Mouse (Mus musculus) neural tube, embryonic 11.5 days (tissue): ENCODE data around the gene Ap3b1. TPM values are rescaled to one million over a fixed set of nuclear protein-coding genes. Genes with fewer than 3 reads are reported as not detected.
"Not testable (repeated sequence)": the region's sequence is repeated elsewhere in the genome, so short reads cannot be mapped to it uniquely, and the experiment has no call there.

Experiments used
- ATAC-seq: fragments of 200-750 bp; cut with Nextera tagmentation; 2 replicates; pipeline ENCODE4 v1.8.0; 2017; ENCODE audit warnings: moderate number of reproducible peaks, mild to moderate bottlenecking, moderate TSS enrichment, moderate library complexity; ENCODE audit not compliant: insufficient read depth, low FRiP score, low TSS enrichment
- DNase-seq: peaks from one replicate; pipeline ENCODE4 v3.0.0-alpha.2; 2015; ENCODE audit warnings: low spot score
- H3K27ac ChIP-seq: fragments of 300-500 bp; sonication (generic); 2 replicates; pipeline ENCODE4 v1.5.1; 2014; ENCODE audit warnings: low read depth, mild to moderate bottlenecking, low read length
- H3K27me3 ChIP-seq: fragments of 300-500 bp; sonication (generic); 2 replicates; pipeline ENCODE4 v1.6.1; 2014; ENCODE audit warnings: mild to moderate bottlenecking, low read length, mixed read lengths; ENCODE audit not compliant: control insufficient read depth, insufficient read depth
- H3K36me3 ChIP-seq: fragments of 300-500 bp; sonication (generic); 2 replicates; pipeline ENCODE4 v1.6.1; 2014; ENCODE audit warnings: mild to moderate bottlenecking, low read length, moderate library complexity, mixed read lengths; ENCODE audit not compliant: control insufficient read depth, insufficient read depth
- H3K4me1 ChIP-seq: fragments of 300-500 bp; sonication (generic); 2 replicates; pipeline ENCODE4 v1.6.1; 2014; ENCODE audit warnings: low read length, mixed read lengths; ENCODE audit not compliant: control insufficient read depth, insufficient read depth
- H3K4me2 ChIP-seq: fragments of 300-500 bp; sonication (generic); 2 replicates; pipeline ENCODE4 v1.6.1; 2014; ENCODE audit warnings: low read depth, mild to moderate bottlenecking, moderate library complexity
- H3K4me3 ChIP-seq: fragments of 300-500 bp; sonication (generic); 2 replicates; pipeline ENCODE4 v1.5.1; 2014; ENCODE audit warnings: low read depth, low read length
- H3K9ac ChIP-seq: fragments of 300-500 bp; sonication (generic); 2 replicates; pipeline ENCODE4 v1.6.1; 2014; ENCODE audit warnings: mild to moderate bottlenecking, low read length
- H3K9me3 ChIP-seq: fragments of 300-500 bp; sonication (generic); 2 replicates; pipeline ENCODE4 v1.6.1; 2016; ENCODE audit warnings: low read length; ENCODE audit not compliant: control insufficient read depth
- WGBS: fragments of 180-500 bp; shearing (Covaris S2); extraction: QIAGEN DNeasy Blood & Tissue Kit; methylation state at CpG from one replicate; pipeline ENCODE4 v1.1.7; 2014; 5-methylcytosine and 5-hydroxymethylcytosine counted together
- polyA plus RNA-seq: library from polyadenylated mRNA; unstranded; fragments of >200 nt; fragmentation: Nextera tagmentation; extraction: Ambion mirVana; gene quantifications from 2 replicates; pipeline ENCODE4 v1.2.1, GENCODE M21; 2014

Gene Ap3b1
- polyA plus RNA-seq, 1 experiment from 2014 or later, result 37.2 TPM

DNA sequence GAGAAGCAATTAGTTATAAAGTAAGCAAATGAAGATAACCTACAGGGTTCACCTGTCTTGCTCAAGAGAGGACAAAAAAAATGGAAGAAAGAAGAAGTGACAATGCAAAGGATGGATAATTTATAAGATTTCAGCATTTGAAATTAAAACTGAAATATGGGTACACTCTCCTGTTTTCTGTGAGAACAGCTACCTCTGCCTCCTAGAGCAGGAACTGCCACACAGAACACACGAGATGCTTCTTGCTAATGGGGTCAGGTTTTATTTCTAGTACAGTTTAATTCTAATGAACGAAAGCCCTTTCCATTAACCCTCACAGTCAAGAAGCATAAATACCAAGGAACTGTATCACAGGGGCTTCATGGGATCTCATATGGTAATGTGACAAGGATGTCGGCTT, 20.4 kb upstream of the Ap3b1 start:
- no peaks in the 10 kb centered on the region for H3K9me3 ChIP-seq
- no peak for DNase-seq
- 90% methylated on average over 3 of the region's 3 CpGs for WGBS
- no peak overlapping the region for H3K4me3 ChIP-seq
- H3K27ac ChIP-seq, result no peak overlapping the region
- no peaks in the 10 kb centered on the region for H3K36me3 ChIP-seq
- no peak overlapping the region for H3K9ac ChIP-seq
- no peak overlapping the region for H3K4me2 ChIP-seq
- no peaks in the 10 kb centered on the region for H3K4me1 ChIP-seq
- no peak for ATAC-seq
- H3K27me3 ChIP-seq, result no peaks in the 10 kb centered on the region

DNA sequence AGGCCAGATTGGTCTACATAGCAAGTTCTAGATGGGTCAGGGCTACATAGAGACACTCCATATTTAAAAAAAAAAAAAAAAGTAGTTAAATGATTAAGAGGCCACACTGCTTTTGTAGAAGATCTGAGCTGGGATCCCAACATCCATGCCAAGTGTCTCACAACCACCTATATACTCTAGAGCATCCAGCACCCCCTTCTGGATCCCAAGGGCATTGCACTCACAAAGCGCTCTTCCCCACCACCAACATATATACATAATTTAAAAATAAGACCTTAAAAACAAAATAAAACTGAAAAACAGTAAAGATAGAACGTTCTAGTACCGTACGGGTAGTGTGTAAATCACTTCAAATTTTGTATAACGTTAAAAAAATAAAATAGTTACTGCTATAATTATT, 15.6 kb upstream of the Ap3b1 start:
- no peaks in the 10 kb centered on the region for H3K9me3 ChIP-seq
- H3K4me2 ChIP-seq, result no peak overlapping the region
- no peaks in the 10 kb centered on the region for H3K4me1 ChIP-seq
- no peaks in the 10 kb centered on the region for H3K36me3 ChIP-seq
- no peaks in the 10 kb centered on the region for H3K27me3 ChIP-seq
- no peak overlapping the region for H3K9ac ChIP-seq
- DNase-seq (no peak), ATAC-seq (no peak)
- no peak overlapping the region for H3K27ac ChIP-seq
- H3K4me3 ChIP-seq, result no peak overlapping the region
- 88% methylated on average over 5 of the region's 5 CpGs for WGBS

DNA sequence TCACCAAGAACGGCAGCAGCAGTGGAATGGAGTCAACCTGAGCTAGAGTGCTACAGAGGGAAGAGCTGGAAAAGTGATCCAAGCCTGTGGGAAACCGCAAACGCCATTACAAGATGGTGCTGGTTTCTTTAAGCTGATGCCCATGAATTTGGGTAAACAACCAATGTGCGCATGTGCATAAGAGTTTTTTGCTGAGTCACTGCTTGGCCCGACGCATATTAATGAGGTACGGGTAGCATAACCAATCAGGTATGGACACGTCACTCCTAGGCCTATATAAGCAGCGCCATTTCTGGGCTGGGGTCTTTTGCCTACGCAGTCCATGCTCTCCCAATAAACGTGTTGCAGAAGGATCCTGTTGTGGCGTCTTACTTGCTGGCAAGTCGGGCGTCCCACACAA, 14.2 kb upstream of the Ap3b1 start:
- ATAC-seq, H3K36me3 ChIP-seq, H3K4me3 ChIP-seq, H3K9ac ChIP-seq, H3K4me2 ChIP-seq, H3K9me3 ChIP-seq, H3K27ac ChIP-seq, H3K27me3 ChIP-seq, DNase-seq, H3K4me1 ChIP-seq: not testable (repeated sequence)
- 98% methylated on average over 14 of the region's 14 CpGs for WGBS

DNA sequence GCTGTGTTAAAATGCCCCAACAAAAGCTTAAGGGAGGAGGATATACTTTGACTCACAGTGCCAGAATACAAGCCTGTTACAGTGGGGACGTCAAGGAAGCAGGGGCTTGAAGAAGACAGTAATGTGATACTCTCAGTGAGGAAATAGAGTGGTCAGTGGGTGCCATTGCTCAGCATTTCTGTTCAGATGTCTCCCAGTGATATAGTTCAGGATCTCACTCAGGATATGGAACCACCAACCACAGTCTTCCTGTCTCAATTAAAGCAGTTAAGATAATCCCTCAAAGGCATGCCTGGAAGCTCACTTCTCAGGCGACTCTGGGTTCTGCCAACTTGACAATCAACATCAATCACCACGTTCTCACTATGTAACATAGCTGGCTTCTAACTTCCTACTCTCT, 4.2 kb upstream of the Ap3b1 start:
- no peak for ATAC-seq
- H3K27ac ChIP-seq, result no peak overlapping the region
- H3K4me1 ChIP-seq, result no peaks in the 10 kb centered on the region; the same call in 1 of the 2 replicates
- no peak overlapping the region for H3K4me3 ChIP-seq
- no peaks in the 10 kb centered on the region for H3K36me3 ChIP-seq
- WGBS, result 86% methylated on average over 3 of the region's 3 CpGs
- H3K4me2 ChIP-seq, result no peak overlapping the region
- no peak overlapping the region for H3K9ac ChIP-seq
- H3K27me3 ChIP-seq, result no peaks in the 10 kb centered on the region
- H3K9me3 ChIP-seq, result no peaks in the 10 kb centered on the region
- DNase-seq, result no peak

DNA sequence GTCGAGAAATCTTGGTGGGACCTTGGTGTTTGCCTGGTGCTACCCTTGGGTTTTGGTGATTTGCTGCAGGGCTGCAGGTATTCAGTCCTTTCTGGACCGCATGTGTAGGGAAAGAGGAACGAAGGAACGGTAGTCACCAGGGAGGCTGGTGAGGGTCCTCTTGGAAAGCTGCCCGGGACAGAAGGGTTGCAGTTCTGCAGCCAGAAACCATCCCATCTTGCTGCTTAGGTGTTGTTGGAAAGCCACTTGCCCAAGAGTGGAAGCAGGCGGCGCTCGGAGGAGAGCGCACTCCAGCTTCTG, 709 bp upstream of the Ap3b1 start:
- Histone ChIP-seq H3K4me3 (peak overlapping the region; percentile 79), H3K9ac (peak overlapping the region; percentile 81), H3K9me3 (no peaks in the 10 kb centered on the region), H3K4me2 (peak overlapping the region; percentile 80), H3K4me1 (no peaks in the 10 kb centered on the region; the same call in 1 of the 2 replicates), H3K27ac (no peak overlapping the region; the same call in 1 of the 2 replicates), H3K27me3 (no peaks in the 10 kb centered on the region), H3K36me3 (no peaks in the 10 kb centered on the region)
- ATAC-seq (0 out of 2 replicates have a peak, but pooled peaks have one; percentile 1), DNase-seq (no peak)
- 4% methylated on average over 9 of the region's 9 CpGs for WGBS

DNA sequence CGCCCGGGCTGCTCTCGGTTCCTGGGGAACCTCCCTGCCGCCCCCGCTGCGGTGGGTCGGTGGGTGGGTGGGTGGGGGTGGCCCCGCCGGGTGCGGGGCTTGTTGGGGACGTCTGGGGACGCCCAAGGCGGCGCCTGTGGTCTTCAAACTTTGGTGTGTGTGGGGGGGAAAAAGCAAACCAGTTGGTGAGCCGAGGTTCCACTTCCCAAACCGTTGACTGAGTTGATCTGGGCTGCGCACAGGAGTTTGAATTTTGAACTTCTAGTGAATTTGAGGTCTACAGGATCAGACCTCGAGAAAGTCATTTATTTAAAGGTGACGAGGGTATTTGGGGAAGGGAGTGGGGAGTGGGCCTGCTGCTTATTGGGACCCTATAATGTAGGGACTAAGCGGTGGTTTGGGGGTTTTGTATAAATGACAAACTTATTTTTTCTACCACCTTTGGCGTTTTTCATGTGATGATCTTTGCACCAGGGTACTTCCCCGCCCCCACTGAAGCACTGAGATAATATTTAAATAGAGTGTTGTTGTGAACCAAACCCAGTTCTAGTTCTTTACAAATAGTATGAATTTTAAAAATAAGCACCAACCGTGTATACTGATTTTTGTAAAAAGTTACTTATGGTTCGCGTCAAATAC, 641 bp downstream of the Ap3b1 start:
- H3K36me3 ChIP-seq, result no peaks in the 10 kb centered on the region
- no peaks in the 10 kb centered on the region; the same call in 1 of the 2 replicates for H3K4me1 ChIP-seq
- DNase-seq (no peak), ATAC-seq (peak; percentile 13; the same call in 1 of the 2 replicates)
- WGBS, result 20% methylated on average over 22 of the region's 25 CpGs
- peak overlapping the region; percentile 73; the same call in 1 of the 2 replicates for H3K27ac ChIP-seq
- H3K4me2 ChIP-seq, result peak overlapping the region; percentile 80
- no peaks in the 10 kb centered on the region for H3K27me3 ChIP-seq
- H3K9me3 ChIP-seq, result no peaks in the 10 kb centered on the region
- H3K4me3 ChIP-seq, result peak overlapping the region; percentile 79
- H3K9ac ChIP-seq, result peak overlapping the region; percentile 81

DNA sequence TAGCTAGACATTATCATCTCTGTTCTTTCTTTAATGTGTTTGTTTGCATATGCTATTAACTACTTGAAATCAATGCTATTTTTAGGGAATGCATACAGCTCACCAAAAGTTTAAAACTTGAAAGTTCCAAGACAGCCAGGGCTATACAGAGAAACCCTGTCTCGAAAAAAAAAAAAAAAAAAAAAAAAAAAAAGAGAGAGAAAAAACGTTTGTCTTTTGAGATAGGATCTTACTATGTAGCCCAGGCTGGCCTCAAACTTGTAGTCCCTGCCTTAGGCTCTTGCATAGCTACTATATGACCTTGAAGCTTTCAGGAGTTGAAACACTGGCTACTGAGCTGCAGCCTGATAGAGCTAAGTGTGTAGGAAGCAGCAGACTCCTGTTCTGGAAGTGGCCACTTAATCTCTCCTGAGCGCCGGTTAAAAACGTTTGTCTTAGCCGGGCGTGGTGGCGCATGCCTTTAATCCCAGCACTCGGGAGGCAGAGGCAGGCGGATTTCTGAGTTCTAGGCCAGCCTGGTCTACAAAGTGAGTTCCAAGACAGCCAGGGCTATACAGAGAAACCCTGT, 2.3 kb downstream of the Ap3b1 start:
- not testable (repeated sequence) for H3K27me3 ChIP-seq, H3K27ac ChIP-seq, H3K9ac ChIP-seq, ATAC-seq, H3K4me2 ChIP-seq, H3K36me3 ChIP-seq, DNase-seq, H3K4me1 ChIP-seq, H3K9me3 ChIP-seq, H3K4me3 ChIP-seq
- 92% methylated on average over 10 of the region's 10 CpGs for WGBS

DNA sequence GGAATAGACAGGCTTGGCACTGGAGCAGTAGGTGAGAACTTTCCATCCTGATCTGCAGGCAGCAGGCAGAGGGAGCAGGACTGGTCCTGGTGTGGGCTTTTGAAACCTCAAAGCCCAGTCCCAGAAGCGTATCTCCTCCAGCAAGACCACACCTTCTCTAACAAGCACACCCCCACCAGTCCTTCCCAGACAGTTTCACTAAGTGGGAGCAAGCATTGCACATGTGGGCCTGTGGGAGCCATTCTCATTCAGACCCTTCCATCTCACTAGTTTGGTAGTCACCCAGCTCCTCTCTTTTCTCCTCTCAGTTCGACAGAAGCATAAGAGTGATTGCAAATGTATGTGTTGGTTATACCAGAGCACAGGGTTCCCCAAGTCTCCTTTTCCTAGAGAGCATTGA, 5.6 kb downstream of the Ap3b1 start:
- Histone ChIP-seq H3K4me2 (no peak overlapping the region), H3K4me3 (no peak overlapping the region), H3K4me1 (no peaks in the 10 kb centered on the region), H3K36me3 (no peaks in the 10 kb centered on the region), H3K27ac (no peak overlapping the region), H3K9ac (no peak overlapping the region), H3K27me3 (no peaks in the 10 kb centered on the region), H3K9me3 (no peaks in the 10 kb centered on the region)
- DNase-seq (no peak), ATAC-seq (no peak)
- WGBS, result 91% methylated on average over 2 of the region's 2 CpGs
